Mouse (Mus musculus) gastrocnemius, postnatal 10 days (tissue): ENCODE results near the gene Slc39a7. TPM values are rescaled to one million over a fixed set of nuclear protein-coding genes. Genes with fewer than 3 reads are reported as not detected.
A peak's percentile ranks its signal among the peaks of the same experiment; 100 is the strongest.

Source experiments
- DNase-seq: peaks from one replicate; pipeline ENCODE4 v3.0.0; 2021; ENCODE audit warnings: mixed read lengths
- long read RNA-seq, 2 experiments: library from polyadenylated mRNA; stranded (forward); transcript quantifications; one replicate each; pipeline ENCODE4 v2.0.0; 2021
- total RNA-seq, 2 experiments: library from RNA; stranded (reverse); gene quantifications; 2 replicates each; pipeline ENCODE4 v1.2.3; 2021

The Slc39a7 gene
- 10 to 100 TPM; 64.1 to 75.4 TPM for total RNA-seq
- long read RNA-seq, experiment 1, transcript Slc39a7-201 (7 exons, 2,320 nt): major isoform, 95 of 116 reads
- long read RNA-seq, experiment 1, transcript Slc39a7-203 (8 exons, 1,550 nt): minor isoform, 8 of 116 reads
- long read RNA-seq, experiment 1, transcript Slc39a7-204 (6 exons, 2,433 nt): minor isoform, 9 of 116 reads
- long read RNA-seq, experiment 1, partial matches to known transcripts: 0 of 116 reads
- long read RNA-seq, experiment 1, other reads (novel, unspliced or antisense): 4 of 116 reads
- long read RNA-seq, experiment 2, transcript Slc39a7-203 (8 exons, 1,550 nt): minor isoform, 5 of 75 reads
- long read RNA-seq, experiment 2, transcript Slc39a7-201 (7 exons, 2,320 nt): major isoform, 64 of 75 reads
- long read RNA-seq, experiment 2, partial matches to known transcripts: 3 of 75 reads
- long read RNA-seq, experiment 2, other reads (novel, unspliced or antisense): 2 of 75 reads

DNA sequence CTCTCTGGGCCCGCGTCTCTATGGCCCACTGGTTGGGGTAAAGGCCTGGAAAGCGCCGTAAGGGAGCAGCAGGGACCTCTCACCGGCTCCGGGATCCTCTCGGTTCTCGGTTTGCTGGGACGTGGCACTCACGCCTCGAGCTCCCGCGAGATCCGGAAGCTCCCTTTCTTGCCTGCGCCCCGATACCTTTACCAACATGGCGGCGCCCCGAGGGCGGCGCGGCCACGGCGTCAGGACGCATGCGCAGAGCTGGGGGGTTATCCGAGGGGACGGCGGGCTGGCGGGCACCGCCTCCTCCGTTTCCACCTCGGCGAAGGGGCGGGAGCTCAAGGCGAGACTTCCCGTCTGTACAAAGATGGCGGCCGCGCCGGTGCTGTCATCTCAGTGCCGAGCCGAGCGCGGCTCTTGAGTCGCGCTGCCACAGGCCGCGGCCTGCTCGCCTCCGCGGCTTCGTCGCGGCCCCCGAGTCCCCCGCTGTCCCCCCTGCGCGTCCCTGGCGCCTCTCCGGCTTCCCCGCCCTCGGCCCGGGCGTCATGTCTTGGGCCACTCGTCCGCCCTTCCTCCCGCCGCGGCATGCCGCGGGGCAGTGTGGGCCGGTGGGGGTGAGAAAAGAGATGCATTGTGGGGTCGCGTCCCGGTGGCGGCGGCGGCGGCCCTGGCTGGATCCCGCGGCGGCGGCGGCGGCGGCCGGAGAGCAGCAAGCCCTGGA lies at the start of gene Slc39a7, which contains the start of gene Rxrb:
TSS of gene Slc39a7 (minus strand) at position 218 of the 709 bp plus-strand sequence.
TSS of gene Rxrb (plus strand) at position 348 of the 709 bp plus-strand sequence.
- peak; percentile 100 for DNase-seq

DNA sequence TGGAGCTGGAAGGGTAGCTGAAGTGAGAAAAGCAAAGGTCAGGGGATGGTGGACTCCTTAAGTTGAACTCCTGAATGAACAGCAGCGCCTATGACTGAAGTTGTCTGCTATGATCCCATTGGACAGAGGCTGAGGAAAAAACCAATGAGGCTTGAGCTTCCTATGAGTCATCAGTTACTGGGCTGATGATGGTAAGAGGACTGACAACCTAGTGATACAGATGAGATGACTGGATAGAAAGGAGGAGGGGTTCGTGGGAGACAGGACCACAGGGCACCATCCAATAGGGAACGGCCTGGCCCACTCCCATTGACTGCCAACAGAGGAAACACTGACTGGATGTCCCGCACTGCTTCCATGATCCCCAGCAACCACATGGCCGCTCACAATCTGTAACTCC lies 48.1 kb upstream of the Slc39a7 start:
- no peak for DNase-seq

- DNase-seq: no peak
These were observed 47.5 kb upstream of the Slc39a7 start for GRCm38 (mm10) chr17:34079002-34079401.

- DNase-seq: no peak
These were observed 46.7 kb upstream of the Slc39a7 start for GRCm38 (mm10) chr17:34078148-34078547.

DNA sequence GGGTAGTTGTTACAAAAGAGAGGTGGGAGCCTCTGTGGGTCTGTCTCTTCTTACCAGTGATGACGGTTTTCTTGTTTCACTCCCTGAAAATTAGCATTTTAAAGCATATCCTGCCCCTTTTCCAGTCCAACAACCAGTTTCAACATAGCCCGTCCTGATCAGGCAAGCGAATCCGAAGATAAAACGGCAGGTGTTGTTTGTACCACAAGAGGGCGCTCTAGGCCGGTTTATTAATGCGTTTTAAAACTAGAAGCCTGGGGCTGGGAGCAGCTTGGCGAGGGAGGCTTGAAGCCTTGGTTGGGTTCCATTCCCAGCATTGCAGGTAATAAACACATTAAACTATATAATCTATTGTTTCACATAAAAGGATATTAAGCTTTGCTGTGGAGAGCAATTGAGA lies 46.1 kb upstream of the Slc39a7 start:
- peak; percentile 73 for DNase-seq

GRCm38 (mm10) chr17:34075271-34075670 lies 43.8 kb upstream of the Slc39a7 start:
- peak; percentile 68 for DNase-seq

GRCm38 (mm10) chr17:34072091-34072490 lies 40.6 kb upstream of the Slc39a7 start:
- no peak for DNase-seq

DNA sequence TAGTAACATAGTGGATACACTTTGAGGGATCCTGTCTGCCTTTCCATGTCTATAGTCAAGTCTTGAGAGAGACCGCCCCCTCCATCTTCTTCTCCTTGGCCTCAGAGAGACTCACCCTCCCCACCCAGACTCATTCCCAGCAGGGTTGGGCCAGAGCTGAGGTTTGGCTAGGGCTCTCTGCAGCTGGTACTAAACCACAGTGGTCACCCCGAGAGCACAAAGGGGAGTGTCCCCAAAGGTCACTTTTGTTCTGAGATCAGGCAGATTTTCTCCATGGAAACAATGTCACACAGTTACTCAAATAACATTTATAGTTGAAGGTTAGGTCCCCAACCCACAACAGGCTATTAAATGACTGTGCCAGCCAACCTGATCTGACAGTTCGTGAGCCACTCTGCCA lies 37.4 kb upstream of the Slc39a7 start:
- no peak for DNase-seq

GRCm38 (mm10) chr17:34057224-34057623 lies 25.7 kb upstream of the Slc39a7 start:
- no peak for DNase-seq

GRCm38 (mm10) chr17:34047404-34048050 lies 16.0 kb upstream of the Slc39a7 start:
- DNase-seq: no peak

GRCm38 (mm10) chr17:34045941-34046340 lies 14.5 kb upstream of the Slc39a7 start:
- DNase-seq: no peak

DNA sequence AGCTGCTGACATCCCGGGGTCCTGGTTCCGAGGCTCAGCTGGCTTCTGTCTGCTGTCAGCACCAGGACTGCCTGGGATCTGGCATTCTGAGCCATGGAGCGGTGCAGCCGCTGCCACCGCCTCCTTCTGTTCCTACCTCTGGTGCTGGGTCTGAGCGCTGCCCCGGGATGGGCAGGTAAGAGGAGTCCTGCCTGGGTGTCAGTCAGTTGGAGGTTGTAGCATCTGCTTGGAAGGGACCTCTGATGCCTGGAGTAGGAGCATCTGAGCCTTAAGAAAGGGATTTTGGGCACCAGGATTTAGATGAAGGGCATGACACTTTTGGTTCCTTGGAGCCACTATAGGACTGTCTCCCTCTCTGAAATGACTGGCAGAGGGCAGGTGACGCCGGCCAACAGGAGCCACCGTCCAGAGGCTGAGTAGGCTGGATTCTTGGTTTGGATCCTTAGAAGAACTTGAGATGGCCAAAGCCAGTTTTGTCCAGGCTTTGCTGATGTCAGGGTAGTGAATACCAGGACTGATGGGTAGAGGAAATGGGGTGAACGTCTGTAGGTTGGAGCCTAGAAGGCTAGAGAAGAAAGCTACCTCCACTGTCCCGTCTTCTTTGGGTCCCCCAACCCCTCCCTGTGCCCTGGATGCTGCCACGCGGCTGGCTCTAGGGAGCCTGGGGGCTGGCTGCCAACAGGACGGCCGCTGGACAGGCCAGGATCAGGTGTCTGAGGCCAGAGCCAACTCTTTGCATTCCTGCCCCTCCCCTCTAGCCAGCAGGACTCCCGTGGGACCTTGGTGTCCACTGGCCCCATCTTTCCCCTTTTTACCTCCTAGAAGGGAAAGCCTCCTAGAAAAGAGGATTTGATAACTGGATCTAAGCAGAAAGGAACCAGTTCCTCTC lies 8.3 kb upstream of the Slc39a7 start:
- peak; percentile 77 for DNase-seq

DNA sequence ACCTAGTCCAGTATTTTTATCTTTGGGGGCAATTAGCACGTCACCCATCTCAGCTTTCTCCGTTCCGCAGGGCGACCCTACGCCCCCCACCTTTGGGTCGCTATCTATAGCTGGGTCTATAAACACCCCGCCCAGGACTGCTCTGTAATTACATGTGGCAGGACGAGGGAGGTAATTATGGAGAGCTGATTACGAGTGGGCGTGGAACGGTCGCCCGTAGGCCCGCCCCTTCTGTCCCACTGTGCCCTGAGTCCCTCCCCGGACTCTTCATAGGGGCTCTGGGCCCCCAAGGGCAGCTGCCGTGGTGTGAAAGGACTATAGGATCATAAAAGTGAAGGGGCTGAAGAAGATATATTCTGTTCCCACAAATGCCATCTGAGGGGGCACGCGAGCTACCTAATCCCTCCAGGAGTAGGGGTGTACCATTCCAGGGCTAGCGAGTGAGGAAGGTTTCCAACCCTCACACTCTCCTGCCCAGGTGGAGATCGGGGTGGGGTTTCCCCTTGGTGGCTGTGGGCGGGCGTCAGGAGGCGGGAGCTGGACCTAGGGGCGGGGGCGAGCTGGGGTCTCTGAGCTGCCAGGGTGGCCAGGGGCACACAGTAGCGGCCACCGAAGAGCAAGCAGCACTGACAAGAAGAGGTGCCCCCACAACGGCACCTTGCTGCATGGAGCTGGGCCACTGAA lies 7.5 kb upstream of the Slc39a7 start, which contains the start of gene Col11a2:
TSS of gene Col11a2 (plus strand) at position 560 of the 684 bp plus-strand sequence.
- no peak for DNase-seq

GRCm38 (mm10) chr17:34038440-34038839 lies 7.0 kb upstream of the Slc39a7 start:
- no peak for DNase-seq

- no peak for DNase-seq
These were observed 5.8 kb upstream of the Slc39a7 start for GRCm38 (mm10) chr17:34037241-34037640.

DNA sequence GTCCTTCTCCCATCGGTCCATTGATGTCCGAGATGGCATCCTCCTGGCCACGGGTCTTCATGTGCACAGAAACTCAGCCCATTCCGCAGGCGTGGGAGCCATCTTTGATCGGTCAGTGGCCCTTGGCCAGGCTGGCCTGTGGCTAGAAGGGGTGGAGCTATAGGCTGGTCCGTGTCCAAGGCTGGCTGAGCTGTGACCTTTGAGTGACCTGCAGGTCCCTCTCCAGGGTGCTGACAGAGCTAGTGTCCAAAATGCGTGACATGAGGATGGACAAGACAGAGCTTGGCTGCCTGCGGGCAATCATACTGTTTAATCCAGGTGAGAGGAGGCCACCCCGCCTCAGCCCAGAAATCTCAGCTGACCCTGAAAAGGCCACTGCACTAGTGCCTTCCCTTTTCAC lies 5.2 kb upstream of the Slc39a7 start:
- no peak for DNase-seq

GRCm38 (mm10) chr17:34035517-34035916 lies 4.0 kb upstream of the Slc39a7 start:
- DNase-seq: no peak

DNA sequence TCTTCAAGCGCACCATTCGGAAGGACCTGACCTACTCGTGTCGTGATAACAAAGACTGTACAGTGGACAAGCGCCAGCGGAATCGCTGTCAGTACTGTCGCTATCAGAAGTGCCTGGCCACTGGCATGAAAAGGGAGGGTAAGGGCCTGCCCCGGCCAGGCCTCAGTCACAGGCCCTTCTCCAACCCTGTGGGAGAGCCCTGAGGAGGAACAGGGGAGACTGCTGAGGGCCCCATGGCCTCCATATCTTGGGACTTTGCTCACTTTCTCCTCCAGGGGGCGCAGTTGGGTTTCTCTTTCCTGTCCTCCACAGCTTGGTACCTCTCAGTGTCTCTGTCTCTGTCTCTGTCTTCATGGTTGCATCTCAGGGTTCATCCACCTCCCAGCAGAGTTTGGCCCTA lies 2.6 kb upstream of the Slc39a7 start:
- DNase-seq: peak; percentile 76

- peak; percentile 21 for DNase-seq
These were observed 2.0 kb upstream of the Slc39a7 start for GRCm38 (mm10) chr17:34033441-34033840.

DNA sequence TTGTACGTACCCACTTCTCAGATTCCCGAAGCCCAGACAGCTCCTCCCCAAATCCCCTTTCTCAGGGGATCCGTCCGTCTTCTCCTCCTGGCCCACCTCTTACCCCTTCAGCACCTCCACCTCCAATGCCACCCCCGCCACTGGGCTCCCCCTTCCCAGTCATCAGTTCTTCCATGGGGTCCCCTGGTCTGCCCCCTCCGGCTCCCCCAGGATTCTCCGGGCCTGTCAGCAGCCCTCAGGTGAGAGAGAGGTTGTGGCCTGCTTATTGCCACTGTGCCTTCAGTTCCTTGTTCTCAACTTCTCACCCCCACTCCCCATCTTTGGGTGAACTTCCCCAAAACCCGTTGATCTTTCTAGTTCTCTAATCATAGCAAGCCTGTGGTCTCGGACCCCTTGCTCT lies 1.3 kb upstream of the Slc39a7 start:
- DNase-seq: peak; percentile 31

GRCm38 (mm10) chr17:34032174-34032632 lies 721 bp upstream of the Slc39a7 start:
- no peak for DNase-seq
